11 mouse cellular contexts compared by ENCODE assay signal in genomic region chr16:31598989-31599421, GRCm38 (mm10).
DNase-seq lines count a peak whose midpoint lies in the region; TF ChIP-seq lines count a peak whose summit lies in the region.
"Had no signal": no experiment of that assay in that cellular context is flagged by ENCODE, and none has a peak within 500 bp of the region (broad histone marks: within the 10 kb centered on the region; RNA-seq: fewer than 3 reads in every experiment).

No protein-coding gene starts in this region.

- intact Hi-C loops in gastrocnemius, adult 2 months (cut with DNase I), result no loop called here
- intact Hi-C loops in gastrocnemius, postnatal 36 days (cut with DNase I), result no loop called here
- intact Hi-C loops in left cerebral cortex, postnatal 25 days (cut with DNase I), result loop anchor here (2.0 to 10.0 kb wide), 2 partner anchors 138 to 306 kb away; no protein-coding TSS in a partner anchor
- intact Hi-C loops in left cerebral cortex, postnatal 4 days (cut with DNase I), result no loop called here

- TF ChIP-seq POLR2A in olfactory bulb, adult 2 months (IDR thresholded peaks at IDR 0.05; ENCODE audit: insufficient read depth, low read depth, low read length), result no peak
- TF ChIP-seq POLR2A in kidney, adult 2 months (IDR thresholded peaks at IDR 0.05; ENCODE audit: low read depth, low read length), result no peak

- peak overlapping the region; percentile 80 for H3K27ac ChIP-seq in gastrocnemius, adult 2 months
- H3K27ac ChIP-seq in olfactory bulb, adult 2 months (ENCODE audit: insufficient read depth, low read depth, low read length), result peak overlapping the region; percentile 41
- H3K27ac ChIP-seq in kidney, adult 2 months (ENCODE audit: insufficient read depth, low read depth, low read length), result no peak overlapping the region
- H3K27ac ChIP-seq: hindbrain, embryonic 12.5 days had no signal

- no peaks in the 10 kb centered on the region for H3K36me3 ChIP-seq in kidney, adult 2 months (ENCODE audit: control insufficient read depth, insufficient read depth, low read length)
- H3K36me3 ChIP-seq: hindbrain, embryonic 12.5 days had no signal

- H3K27me3 ChIP-seq in kidney, adult 2 months (replicated peaks; ENCODE audit: control insufficient read depth, insufficient read depth, low read length), result no peaks in the 10 kb centered on the region
- H3K27me3 ChIP-seq: hindbrain, embryonic 12.5 days had no signal

- no peak overlapping the region for H3K4me3 ChIP-seq in gastrocnemius, adult 2 months
- no peak overlapping the region for H3K4me3 ChIP-seq in olfactory bulb, adult 2 months (ENCODE audit: insufficient read depth, low read depth, low read length)
- no peak overlapping the region for H3K4me3 ChIP-seq in kidney, adult 2 months (ENCODE audit: insufficient read depth, low read depth, low read length)
- H3K4me3 ChIP-seq: hindbrain, embryonic 12.5 days had no signal

- peaks cover 27% of the 10 kb centered on the region for H3K4me1 ChIP-seq in olfactory bulb, adult 2 months (ENCODE audit: control insufficient read depth, insufficient read depth, low read length)
- H3K4me1 ChIP-seq in kidney, adult 2 months (ENCODE audit: control insufficient read depth, insufficient read depth, low read length), result no peaks in the 10 kb centered on the region

- TF ChIP-seq CTCF in gastrocnemius, adult 2 months (IDR thresholded peaks at IDR 0.05), result no peak
- TF ChIP-seq CTCF in olfactory bulb, adult 2 months (IDR thresholded peaks at IDR 0.05; ENCODE audit: insufficient read depth, low read depth, low read length), result no peak
- TF ChIP-seq CTCF in kidney, adult 2 months (conservative IDR thresholded peaks at IDR 0.05; ENCODE audit: insufficient read depth, insufficient read length, low read depth, low read length), result no peak

- DNase-seq in gastrocnemius, adult 2 months, result peak; percentile 55
- no peak for DNase-seq in gastrocnemius, postnatal 36 days
- DNase-seq in left cerebral cortex, postnatal 25 days (ENCODE audit: low spot score in 2 of 2), result peak; percentile 26 to 90
- no peak for DNase-seq in left cerebral cortex, postnatal 4 days
- DNase-seq in brain, adult 2 months (ENCODE audit: low read depth, low spot score), result peak; percentile 92
- DNase-seq in kidney, adult 2 months, result no peak
- DNase-seq: adrenal gland, postnatal 10 days; kidney, adult 9 months; lung, embryonic 14.5 days had no signal

- WGBS in olfactory bulb, adult 2 months, result 47% methylated on average over 6 of the region's 6 CpGs
- 93% methylated on average over 6 of the region's 6 CpGs for WGBS in kidney, adult 2 months

Comparison
In these comparisons a context has a peak if more than half of its experiments do, and no peak if none do; other contexts are left out.
1. DNase-seq: peak in gastrocnemius, adult 2 months (single experiment), left cerebral cortex, postnatal 25 days (2 of 2) and brain, adult 2 months (single experiment); none in gastrocnemius, postnatal 36 days (0 of 2), left cerebral cortex, postnatal 4 days (single experiment) and kidney, adult 2 months (single experiment).